Mouse (Mus musculus) brain, embryonic 14.5 days (tissue): ENCODE results near the gene Chuk.

Experiments used
- CTCF ChIP-seq: fragments of 200-500 bp; IDR thresholded peaks from 2 replicates; pipeline ENCODE4 v1.5.1; 2012; ENCODE audit warnings: inconsistent platforms, mild to moderate bottlenecking, moderate library complexity, borderline replicate concordance; ENCODE audit not compliant: insufficient read depth, insufficient read length; ENCODE audit errors: extremely low read depth
- POLR2A ChIP-seq: fragments of 200-500 bp; IDR thresholded peaks from 2 replicates; pipeline ENCODE4 v1.6.1; 2012; ENCODE audit warnings: mild to moderate bottlenecking, inconsistent platforms, borderline replicate concordance; ENCODE audit not compliant: poor library complexity, insufficient read depth, insufficient read length, severe bottlenecking; ENCODE audit errors: extremely low read depth

GRCm38 (mm10) chr19:44107661-44108521 lies 611 bp upstream of the Chuk start:
- TF ChIP-seq POLR2A (no peak), CTCF (no peak)
